ENCODE assay signal across 29 mouse cellular contexts in the genomic region with DNA sequence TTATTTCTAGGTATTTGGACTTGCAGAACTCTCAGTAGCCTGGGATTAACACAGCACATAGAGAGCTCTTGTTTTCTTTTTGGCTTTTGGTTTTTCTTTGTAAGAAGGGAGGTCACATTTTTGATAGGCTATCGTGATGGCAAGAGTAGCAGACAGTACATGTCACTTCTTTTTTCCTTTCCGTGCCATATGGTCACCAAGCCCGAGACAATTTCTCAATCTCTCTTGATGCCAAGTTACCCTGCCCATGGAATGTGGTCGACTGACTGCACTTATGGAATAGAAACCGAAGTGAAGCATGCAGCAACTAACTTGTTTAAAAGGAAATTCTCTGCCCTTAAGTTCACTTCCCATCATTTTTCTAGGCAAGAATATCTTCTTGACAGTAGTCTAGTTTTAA. TPM values are rescaled to one million over a fixed set of nuclear protein-coding genes. Genes with fewer than 3 reads are reported as not detected.
DNase-seq lines count a peak whose midpoint lies in the region; ATAC-seq lines count a peak whose summit lies in the region.
"Had no signal": no experiment of that assay in that cellular context is flagged by ENCODE, and none has a peak within 500 bp of the region (broad histone marks: within the 10 kb centered on the region; RNA-seq: fewer than 3 reads in every experiment).

No protein-coding gene starts in this region.

- WGBS in forebrain, embryonic 11.5 days: 88% methylated on average over 5 of the region's 5 CpGs

- H3K9ac ChIP-seq in forebrain, embryonic 11.5 days (ENCODE audit: low read length): no peak overlapping the region
- H3K9ac ChIP-seq: embryonic facial prominence, embryonic 13.5 days; forebrain, embryonic 13.5 days; heart, embryonic 13.5 days; hindbrain, embryonic 12.5 days; hindbrain, embryonic 15.5 days had no signal

- peak; percentile 30 to 50 for DNase-seq in cerebellum, adult 18-20 months
- no peak for DNase-seq in cerebellum, adult 11 months
- DNase-seq in cerebellum, postnatal 25 days: peak; percentile 22 to 43
- DNase-seq in cerebellum, postnatal 4 days (ENCODE audit: low spot score in 2 of 2): no peak
- DNase-seq in Muller cell, postnatal 12 days (ENCODE audit: inconsistent ontology term): peak; percentile 15
- peak; percentile 14 to 28 for DNase-seq in cerebellum, postnatal 36 days
- no peak for DNase-seq in forebrain, embryonic 11.5 days (ENCODE audit: low spot score)
- DNase-seq: adrenal gland, adult 8-10 months; adrenal gland, postnatal 25 days; B cell, adult 2 months; embryo, embryonic 11 days; gastrocnemius, postnatal 10 days; gastrocnemius, postnatal 36 days; heart, adult 2 months; heart, postnatal 14 days; heart, postnatal 4 days; kidney, adult 2 months had no signal

- no peaks in the 10 kb centered on the region for H3K27me3 ChIP-seq in forebrain, embryonic 11.5 days (ENCODE audit: control insufficient read depth, insufficient read depth, low read length)
- H3K27me3 ChIP-seq: CH12.LX; embryonic facial prominence, embryonic 13.5 days; forebrain, embryonic 13.5 days; heart, embryonic 13.5 days; hindbrain, embryonic 12.5 days; hindbrain, embryonic 15.5 days had no signal

- H3K9me3 ChIP-seq in forebrain, embryonic 11.5 days (ENCODE audit: control insufficient read depth, low read length): no peaks in the 10 kb centered on the region
- H3K9me3 ChIP-seq: embryonic facial prominence, embryonic 10.5 days; embryonic facial prominence, embryonic 13.5 days; forebrain, embryonic 13.5 days; G1E; heart, embryonic 10.5 days; heart, embryonic 13.5 days; hindbrain, embryonic 12.5 days; hindbrain, embryonic 15.5 days had no signal

- H3K4me3 ChIP-seq in forebrain, embryonic 11.5 days (ENCODE audit: low read depth, low read length): no peak overlapping the region
- H3K4me3 ChIP-seq: embryonic facial prominence, embryonic 10.5 days; embryonic facial prominence, embryonic 13.5 days; erythroblast, embryonic 14.5 days; forebrain, embryonic 13.5 days; heart, adult 2 months; heart, embryonic 10.5 days; heart, embryonic 13.5 days; hindbrain, embryonic 12.5 days; hindbrain, embryonic 15.5 days had no signal

- no peak overlapping the region for H3K4me2 ChIP-seq in forebrain, embryonic 11.5 days (ENCODE audit: low read depth, low read length, severe bottlenecking)
- H3K4me2 ChIP-seq: embryonic facial prominence, embryonic 13.5 days; forebrain, embryonic 13.5 days; heart, embryonic 13.5 days; hindbrain, embryonic 12.5 days; hindbrain, embryonic 15.5 days had no signal

- ATAC-seq in forebrain, embryonic 11.5 days (replicated peaks; ENCODE audit: low FRiP score): no peak
- no peak for ATAC-seq in monocyte, adult 5-6 weeks (replicated peaks; ENCODE audit: insufficient number of reproducible peaks, low FRiP score, low TSS enrichment, poor library complexity, severe bottlenecking)
- ATAC-seq: forebrain, embryonic 13.5 days; forebrain, embryonic 16.5 days had no signal

- no peaks in the 10 kb centered on the region for H3K36me3 ChIP-seq in forebrain, embryonic 11.5 days (ENCODE audit: control insufficient read depth, insufficient read depth, low read length)
- H3K36me3 ChIP-seq: embryonic facial prominence, embryonic 10.5 days; embryonic facial prominence, embryonic 13.5 days; G1E; heart, embryonic 10.5 days; heart, embryonic 13.5 days; hindbrain, embryonic 12.5 days; hindbrain, embryonic 15.5 days had no signal

- no peaks in the 10 kb centered on the region for H3K4me1 ChIP-seq in forebrain, embryonic 11.5 days (replicated peaks; ENCODE audit: control insufficient read depth, insufficient read depth, low read length)
- H3K4me1 ChIP-seq: embryonic facial prominence, embryonic 10.5 days; embryonic facial prominence, embryonic 13.5 days; forebrain, embryonic 13.5 days; heart, embryonic 10.5 days; hindbrain, embryonic 12.5 days; hindbrain, embryonic 15.5 days had no signal

- H3K27ac ChIP-seq in forebrain, embryonic 11.5 days (ENCODE audit: low read depth, low read length): no peak overlapping the region
- H3K27ac ChIP-seq: embryonic facial prominence, embryonic 10.5 days; embryonic facial prominence, embryonic 13.5 days; forebrain, embryonic 13.5 days; heart, adult 2 months; heart, embryonic 10.5 days; heart, embryonic 13.5 days; hindbrain, embryonic 12.5 days; hindbrain, embryonic 15.5 days had no signal

RNA-seq across cellular contexts. Expression of a gene that starts 10.0 kb away (rescaled TPM):
- polyA plus RNA-seq in forebrain, embryonic 11.5 days (2014; fragmentation: Nextera tagmentation; extraction: Ambion mirVana): 31.4 and 44.9 TPM in 2 replicates
- 4.8 to 8.4 TPM (median 7.1 TPM) in 3 replicates for total RNA-seq in monocyte, adult 5-6 weeks (2017)
- polyA plus RNA-seq: erythroblast, embryonic 14.5 days; G1E had no signal

Comparison
In these comparisons a context has a peak if more than half of its experiments do, and no peak if none do; other contexts are left out.
1. DNase-seq: peak in cerebellum, adult 18-20 months (2 of 2), cerebellum, postnatal 25 days (2 of 2), Muller cell, postnatal 12 days (single experiment) and cerebellum, postnatal 36 days (2 of 2); none in cerebellum, adult 11 months (single experiment), cerebellum, postnatal 4 days (0 of 2) and forebrain, embryonic 11.5 days (single experiment).